Mouse (Mus musculus): ENCODE data around the gene Nol10.

Gene Nol10

GRCm38 (mm10) chr12:17348048-17349036, at the start of gene Nol10:
Gene Nol10 (plus strand): TSS chr12:17348458.
- DNase-seq (ENCODE audit: low spot score) = peak; percentile 94

- no peak for DNase-seq (ENCODE audit: low spot score)
These were observed 48.4 kb upstream of the Nol10 start for GRCm38 (mm10) chr12:17299902-17300301.

GRCm38 (mm10) chr12:17305445-17305844, 42.8 kb upstream of the Nol10 start:
- no peak for DNase-seq (ENCODE audit: low spot score)

DNA sequence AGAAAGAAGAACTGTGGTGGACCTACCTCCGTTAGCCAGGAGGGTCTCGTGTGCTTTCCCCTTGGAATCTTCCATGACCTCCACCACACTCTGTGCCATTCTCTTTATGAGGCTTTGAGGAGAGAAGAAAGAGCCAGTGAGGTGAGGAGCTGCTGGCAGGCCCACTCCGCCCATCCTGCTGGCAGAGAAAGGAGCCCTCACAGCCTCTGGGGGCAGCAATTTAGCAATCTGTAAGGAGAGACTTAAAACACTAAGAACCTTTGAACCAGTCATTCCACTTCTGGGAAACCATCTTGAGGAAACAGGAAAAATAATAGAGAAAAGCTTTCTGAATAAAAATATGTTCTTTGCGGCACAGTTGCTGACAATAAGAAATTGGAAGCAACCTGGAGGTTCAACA, 40.0 kb upstream of the Nol10 start:
- no peak for DNase-seq (ENCODE audit: low spot score)

GRCm38 (mm10) chr12:17310852-17311839, 37.1 kb upstream of the Nol10 start:
- no peak for DNase-seq (ENCODE audit: low spot score)

DNA sequence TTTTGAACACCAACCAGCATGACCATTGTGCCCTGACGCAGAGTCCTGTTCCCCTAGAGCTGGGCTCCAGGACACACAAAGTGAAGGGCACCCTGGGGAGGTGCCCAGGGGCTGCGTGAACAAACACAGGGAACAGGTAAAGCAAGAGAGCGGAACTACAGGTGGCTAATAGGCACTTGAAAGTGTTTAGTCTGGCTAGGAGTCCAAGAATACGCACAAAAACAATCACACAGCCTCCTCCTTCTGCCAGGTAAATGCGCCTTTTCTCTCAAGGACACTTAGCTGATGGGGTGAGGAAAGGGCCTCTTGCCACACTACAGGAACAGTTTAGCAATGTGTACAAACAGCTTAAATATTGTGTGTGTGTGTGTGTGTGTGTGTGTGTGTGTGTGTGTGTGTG, 32.2 kb upstream of the Nol10 start:
- DNase-seq (ENCODE audit: low spot score) = no peak

DNA sequence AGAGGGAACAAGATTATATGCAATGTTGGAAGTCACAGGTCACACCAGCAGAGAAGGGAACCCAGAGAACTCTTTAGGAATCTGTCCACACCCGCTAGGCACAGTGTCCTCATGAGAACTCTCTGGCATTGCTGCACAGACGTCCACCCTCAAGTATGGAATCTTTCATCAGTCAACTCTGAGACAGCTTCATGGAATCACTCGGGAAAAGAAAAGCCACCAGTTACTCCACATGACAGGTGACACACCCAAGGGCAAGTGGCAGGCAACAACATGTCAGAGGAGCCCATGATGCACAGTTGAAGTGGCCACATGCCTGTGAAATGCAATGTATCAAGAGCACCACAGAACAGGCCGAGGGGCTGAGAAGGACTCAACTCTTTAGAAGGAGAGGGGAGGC, 30.3 kb upstream of the Nol10 start:
- no peak for DNase-seq (ENCODE audit: low spot score)

DNA sequence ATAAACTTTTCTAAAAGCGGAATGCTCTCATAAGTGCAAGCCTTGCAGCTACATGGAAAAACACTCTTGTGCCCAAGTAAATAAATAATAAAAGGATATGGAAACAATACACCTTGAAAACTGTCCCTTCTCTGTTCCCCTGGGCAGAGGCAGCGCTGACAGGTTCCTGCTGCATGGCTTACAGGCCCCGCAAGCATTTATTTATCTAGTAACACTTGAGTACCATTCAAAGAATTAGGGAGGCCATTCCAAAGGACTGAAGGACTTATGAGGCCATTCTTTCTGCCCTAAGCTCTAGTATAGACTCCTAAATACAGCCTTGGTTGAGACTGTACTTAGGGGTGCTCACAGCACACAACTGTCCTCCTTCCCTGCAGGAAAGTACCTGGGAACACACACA, 29.8 kb upstream of the Nol10 start:
- DNase-seq (ENCODE audit: low spot score) = no peak

GRCm38 (mm10) chr12:17324549-17325470, 23.4 kb upstream of the Nol10 start:
- DNase-seq (ENCODE audit: low spot score) = no peak

DNA sequence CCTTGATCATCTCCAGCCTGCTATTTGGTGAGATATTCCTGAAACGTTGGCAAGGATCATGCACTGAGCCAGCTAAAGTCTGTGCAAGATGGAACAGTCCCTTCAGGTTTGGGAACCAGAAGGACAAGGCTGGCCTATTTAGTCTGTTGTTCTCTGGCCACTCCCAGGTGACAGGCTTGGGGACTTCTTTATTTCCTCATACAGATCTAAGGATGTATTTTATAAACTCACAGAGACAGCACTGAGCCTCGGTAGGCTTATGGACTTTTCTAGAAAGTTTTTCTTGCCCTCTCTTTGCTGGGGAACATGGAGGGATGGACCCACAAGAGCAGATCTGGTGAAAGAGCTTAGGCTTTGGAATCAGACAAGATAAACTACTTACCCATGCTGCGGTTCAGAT, 19.0 kb upstream of the Nol10 start, which contains the start of gene Atp6v1c2:
TSS of gene Atp6v1c2 (minus strand) at position 101 of the 400 bp plus-strand sequence.
- no peak for DNase-seq (ENCODE audit: low spot score)

DNA sequence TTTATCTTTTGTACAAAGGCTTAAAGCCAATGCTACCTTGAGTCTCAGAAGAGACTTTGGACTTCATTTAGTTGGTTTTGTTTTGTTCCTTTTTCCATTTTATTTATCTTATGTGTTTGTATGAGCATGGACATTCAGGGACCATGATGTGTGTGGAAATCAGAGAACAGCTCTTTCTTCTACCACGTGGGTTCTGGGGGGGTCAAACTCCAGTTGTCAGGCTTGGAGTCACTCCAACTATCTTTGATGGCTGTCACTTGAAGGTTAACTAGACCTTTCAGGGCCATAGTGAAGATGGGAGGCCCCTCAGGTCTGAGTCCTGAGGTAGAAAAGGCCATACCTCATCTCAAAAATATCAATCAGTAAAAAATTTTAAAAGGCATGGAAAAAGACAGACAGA, 14.8 kb upstream of the Nol10 start:
- DNase-seq (ENCODE audit: low spot score) = no peak

GRCm38 (mm10) chr12:17338338-17338737, 9.9 kb upstream of the Nol10 start:
- DNase-seq (ENCODE audit: low spot score) = no peak

DNA sequence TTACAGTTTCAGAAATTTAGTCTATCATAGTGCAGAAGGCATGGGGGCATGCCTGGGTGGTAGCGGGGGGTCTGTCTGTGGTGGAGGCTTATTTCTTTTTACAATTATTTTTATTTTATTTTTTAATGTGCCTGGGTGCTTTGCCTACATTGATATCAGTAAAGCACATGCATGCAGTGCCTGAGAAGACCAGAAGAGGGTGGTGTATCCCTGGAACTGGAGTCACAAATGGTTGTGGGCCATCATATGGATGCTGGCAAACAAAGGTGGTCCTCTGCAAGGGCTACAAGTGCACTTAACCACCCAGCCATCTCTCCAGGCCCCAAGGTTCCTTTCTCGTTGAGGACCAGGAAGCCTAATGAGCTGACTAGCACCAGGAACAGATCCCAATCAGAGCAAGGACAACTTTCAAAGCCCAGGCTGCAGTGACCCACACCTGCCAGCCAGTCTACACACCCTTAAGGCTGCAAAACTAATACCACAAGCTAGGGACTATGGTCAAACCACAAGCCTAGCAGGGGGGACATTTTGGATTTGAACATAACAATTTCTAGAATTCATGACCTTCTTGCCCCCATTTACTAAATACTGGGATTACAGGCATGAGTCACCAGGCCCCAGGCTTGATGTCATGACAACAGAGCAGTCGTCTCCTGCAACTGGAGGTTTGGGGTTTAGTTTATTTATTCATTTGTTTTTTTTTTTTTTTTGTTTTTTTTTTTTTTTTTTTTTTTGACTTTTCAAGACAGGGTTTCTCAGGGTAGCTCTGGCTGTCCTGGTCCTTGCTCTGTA, 8.9 kb upstream of the Nol10 start:
- DNase-seq (ENCODE audit: low spot score) = no peak

DNA sequence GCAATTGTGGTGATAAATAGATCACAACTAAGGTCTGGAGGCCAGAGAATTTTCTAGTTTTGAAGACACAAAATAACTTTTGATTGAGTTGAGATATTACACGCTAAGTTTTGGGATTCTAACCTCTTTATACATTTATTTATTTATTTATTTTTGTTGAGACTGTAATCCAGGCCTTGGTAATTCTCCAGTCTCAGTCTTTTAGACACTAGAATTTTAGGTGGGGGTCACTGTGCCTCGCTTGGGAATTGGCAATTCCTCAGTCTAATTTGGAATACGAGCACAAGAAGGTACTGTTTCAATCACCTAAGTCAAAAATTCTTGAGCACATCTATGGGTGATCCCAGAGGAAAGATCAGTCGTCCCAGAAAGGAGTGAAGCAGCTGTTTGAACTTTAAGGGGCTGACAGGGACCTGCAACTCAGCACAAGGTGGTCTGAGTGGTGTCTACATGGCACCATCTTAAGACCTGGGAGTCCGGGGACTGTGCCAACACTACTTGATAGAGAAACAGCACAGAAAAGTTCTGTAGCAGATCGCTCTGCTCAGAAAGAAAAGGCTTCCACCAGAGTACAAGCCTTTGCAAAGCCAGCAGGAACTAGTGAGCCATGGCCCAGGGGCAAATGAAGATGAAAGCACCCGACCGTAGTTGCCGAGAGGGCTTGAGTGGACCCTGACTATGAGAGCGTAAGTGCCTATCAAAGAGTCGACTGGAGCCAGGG, 771 bp upstream of the Nol10 start:
- DNase-seq (ENCODE audit: low spot score) = peak; percentile 47

DNA sequence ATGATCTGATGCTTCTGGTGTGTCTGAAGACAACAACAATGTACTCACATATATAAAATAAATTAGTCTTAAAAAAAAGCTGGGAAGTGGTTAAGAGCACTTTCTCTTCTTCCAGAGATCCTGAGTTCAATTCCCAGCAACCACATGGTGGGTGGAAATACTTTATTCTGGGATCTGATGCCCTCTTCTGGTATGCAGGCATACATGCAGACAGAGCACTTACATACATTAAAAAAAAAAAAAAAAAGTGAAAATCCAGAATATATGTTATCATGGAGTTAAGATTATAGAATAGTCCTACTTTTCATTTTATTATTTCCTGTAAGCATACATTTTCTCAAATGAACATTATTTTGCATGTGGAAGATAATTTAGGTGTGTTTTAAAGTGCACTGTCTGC, 1.8 kb downstream of the Nol10 start:
- DNase-seq (ENCODE audit: low spot score) = no peak

DNA sequence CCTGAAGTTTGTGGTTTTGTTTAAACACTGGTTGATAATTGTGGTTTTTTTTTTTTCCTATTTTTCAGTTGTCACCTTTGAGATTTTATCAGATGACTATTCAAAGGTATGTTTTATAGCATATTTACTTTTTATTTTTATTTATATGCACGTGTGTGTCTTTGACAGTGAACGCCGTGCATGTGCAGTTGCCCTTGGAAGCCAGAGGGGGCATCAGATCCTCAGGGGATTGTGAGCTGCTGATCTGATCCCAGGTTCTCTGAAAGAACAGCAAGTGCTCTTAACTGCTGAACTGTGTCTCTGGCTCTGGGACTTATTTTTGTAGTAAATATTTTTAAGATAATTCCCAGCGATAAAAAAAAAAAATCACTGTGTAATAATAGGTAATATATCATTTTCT, 8.6 kb downstream of the Nol10 start:
- DNase-seq (ENCODE audit: low spot score) = no peak

DNA sequence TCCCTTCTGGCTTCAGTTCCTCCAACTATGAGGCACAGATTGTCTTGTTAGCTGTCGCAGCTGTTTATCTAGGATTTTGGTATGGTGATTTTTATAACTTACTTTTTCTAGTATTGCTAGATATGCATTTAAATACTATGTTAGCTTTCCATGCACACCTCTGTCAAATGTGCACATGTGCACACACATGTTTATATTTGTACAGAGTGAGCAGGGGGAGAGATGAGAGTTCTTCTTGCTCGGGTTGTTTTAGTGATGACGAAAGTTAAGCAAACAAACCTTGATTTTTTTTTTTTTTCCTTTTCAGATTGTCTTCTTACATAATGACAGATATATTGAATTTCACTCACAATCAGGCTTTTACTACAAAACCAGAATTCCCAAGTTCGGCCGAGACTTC, 9.5 kb downstream of the Nol10 start:
- no peak for DNase-seq (ENCODE audit: low spot score)

GRCm38 (mm10) chr12:17358981-17359380, 10.7 kb downstream of the Nol10 start:
- DNase-seq (ENCODE audit: low spot score) = peak; percentile 54

DNA sequence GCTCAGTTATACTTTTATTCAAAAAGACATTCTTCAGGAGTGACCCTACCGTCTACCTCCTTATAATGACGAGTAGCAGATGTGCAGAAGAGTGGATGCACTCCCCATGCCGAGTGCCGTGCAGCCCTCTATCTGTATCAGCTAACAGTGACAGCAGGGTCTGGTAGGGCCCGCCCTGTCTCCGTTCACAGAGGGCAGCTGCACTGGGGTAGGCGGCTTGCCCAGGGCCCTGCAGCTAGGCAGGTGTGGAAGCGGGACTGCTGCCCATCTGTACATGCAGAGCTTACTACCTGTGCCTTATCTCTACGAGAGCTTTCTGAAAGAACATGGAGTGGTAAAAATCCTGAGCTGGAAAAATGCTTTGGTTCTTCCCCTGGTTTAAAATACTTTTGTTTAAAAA, 11.8 kb downstream of the Nol10 start:
- no peak for DNase-seq (ENCODE audit: low spot score)

DNA sequence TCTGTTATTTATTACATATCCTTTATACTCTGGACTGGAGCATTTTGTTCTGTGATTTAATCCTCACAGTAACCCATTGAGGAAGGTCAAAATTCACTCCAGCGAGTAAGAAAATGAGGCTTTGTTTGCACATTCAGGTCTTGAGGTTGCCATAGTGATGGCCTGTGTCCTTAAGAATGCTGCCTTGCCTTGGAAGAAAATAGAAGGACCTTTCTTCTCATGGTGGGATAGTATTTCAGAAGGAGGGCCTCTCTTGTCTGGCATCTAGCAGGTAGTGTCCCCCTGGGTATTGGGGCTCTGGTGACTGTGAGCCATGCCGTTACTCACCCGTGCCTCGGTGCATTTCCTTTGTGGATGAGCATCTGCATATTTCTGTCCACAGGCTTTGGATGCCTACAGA, 12.4 kb downstream of the Nol10 start:
- DNase-seq (ENCODE audit: low spot score) = no peak
